Mouse (Mus musculus): ENCODE measurements around the gene Samhd1. TPM values are rescaled to one million over a fixed set of nuclear protein-coding genes. Genes with fewer than 3 reads are reported as not detected.
A peak's percentile ranks its signal among the peaks of the same experiment; 100 is the strongest.

The Samhd1 gene
- polyA plus RNA-seq, 1 experiment from 2014 or later = 29.4 TPM

- Histone ChIP-seq H3K4me3 (no peak overlapping the region), H3K9me3 (no peaks in the 10 kb centered on the region), H3K4me1 (no peaks in the 10 kb centered on the region), H3K27me3 (ENCODE audit: poor library complexity, severe bottlenecking) (no peaks in the 10 kb centered on the region), H3K27ac (no peak overlapping the region), H3K36me3 (replicated peaks) (peaks cover 95% of the 10 kb centered on the region)
- DNase-seq (ENCODE audit: extremely low spot score, low spot score) = no peak
- WGBS = 90% methylated on average over 5 of the region's 5 CpGs
Observed at GRCm38 (mm10) chr2:157148417-157148816, 13.4 kb upstream of the Samhd1 start.

GRCm38 (mm10) chr2:157147397-157148020, 12.4 kb upstream of the Samhd1 start:
- H3K9me3 ChIP-seq = no peaks in the 10 kb centered on the region
- H3K36me3 ChIP-seq (replicated peaks) = peaks cover 86% of the 10 kb centered on the region
- H3K4me1 ChIP-seq = no peaks in the 10 kb centered on the region
- no peak overlapping the region for H3K4me3 ChIP-seq
- no peaks in the 10 kb centered on the region for H3K27me3 ChIP-seq (ENCODE audit: poor library complexity, severe bottlenecking)
- no peak for DNase-seq (ENCODE audit: extremely low spot score, low spot score)
- no peak overlapping the region for H3K27ac ChIP-seq
- WGBS = 95% methylated on average over 9 of the region's 9 CpGs

- 80% methylated on average over 1 of the region's 1 CpGs for WGBS
- H3K36me3 ChIP-seq (replicated peaks) = peaks cover 63% of the 10 kb centered on the region
- no peak overlapping the region for H3K27ac ChIP-seq
- no peak overlapping the region for H3K4me3 ChIP-seq
- H3K27me3 ChIP-seq (ENCODE audit: poor library complexity, severe bottlenecking) = no peaks in the 10 kb centered on the region
- no peak for DNase-seq (ENCODE audit: extremely low spot score, low spot score)
- H3K9me3 ChIP-seq = no peaks in the 10 kb centered on the region
- no peaks in the 10 kb centered on the region for H3K4me1 ChIP-seq
Observed at GRCm38 (mm10) chr2:157145173-157145572, 10.1 kb upstream of the Samhd1 start.

- Histone ChIP-seq H3K27me3 (ENCODE audit: poor library complexity, severe bottlenecking) (no peaks in the 10 kb centered on the region), H3K4me1 (no peaks in the 10 kb centered on the region), H3K36me3 (replicated peaks) (peaks cover 52% of the 10 kb centered on the region), H3K27ac (no peak overlapping the region), H3K4me3 (no peak overlapping the region), H3K9me3 (no peaks in the 10 kb centered on the region)
- WGBS = 82% methylated on average over 5 of the region's 5 CpGs
- no peak for DNase-seq (ENCODE audit: extremely low spot score, low spot score)
Observed at GRCm38 (mm10) chr2:157144132-157144531, 9.1 kb upstream of the Samhd1 start.

- Histone ChIP-seq H3K27ac (no peak overlapping the region), H3K4me1 (no peaks in the 10 kb centered on the region), H3K9me3 (no peaks in the 10 kb centered on the region), H3K36me3 (replicated peaks) (peaks cover 31% of the 10 kb centered on the region), H3K4me3 (no peak overlapping the region), H3K27me3 (ENCODE audit: poor library complexity, severe bottlenecking) (no peaks in the 10 kb centered on the region)
- DNase-seq (ENCODE audit: extremely low spot score, low spot score) = no peak
- WGBS = 83% methylated on average over 4 of the region's 4 CpGs
Observed at GRCm38 (mm10) chr2:157141962-157142361, 6.9 kb upstream of the Samhd1 start.

- Histone ChIP-seq H3K27me3 (ENCODE audit: poor library complexity, severe bottlenecking) (no peaks in the 10 kb centered on the region), H3K4me3 (no peak overlapping the region), H3K27ac (no peak overlapping the region), H3K36me3 (replicated peaks) (peaks cover 6% of the 10 kb centered on the region), H3K4me1 (peaks cover 9% of the 10 kb centered on the region), H3K9me3 (no peaks in the 10 kb centered on the region)
- no peak for DNase-seq (ENCODE audit: extremely low spot score, low spot score)
- WGBS = 93% methylated on average over 5 of the region's 5 CpGs
Observed at GRCm38 (mm10) chr2:157139251-157139802, 4.3 kb upstream of the Samhd1 start.

GRCm38 (mm10) chr2:157138808-157139207, 3.7 kb upstream of the Samhd1 start:
- Histone ChIP-seq H3K9me3 (no peaks in the 10 kb centered on the region), H3K27ac (no peak overlapping the region), H3K27me3 (ENCODE audit: poor library complexity, severe bottlenecking) (no peaks in the 10 kb centered on the region), H3K4me1 (peaks cover 14% of the 10 kb centered on the region), H3K36me3 (replicated peaks) (peaks cover under 1% of the 10 kb centered on the region; the same call in 1 of the 2 replicates), H3K4me3 (no peak overlapping the region)
- DNase-seq (ENCODE audit: extremely low spot score, low spot score) = no peak
- WGBS = 84% methylated on average over 5 of the region's 5 CpGs

GRCm38 (mm10) chr2:157137959-157138731, 3.1 kb upstream of the Samhd1 start:
- no peak overlapping the region for H3K4me3 ChIP-seq
- H3K36me3 ChIP-seq (replicated peaks) = no peaks in the 10 kb centered on the region
- WGBS = 89% methylated on average over 9 of the region's 9 CpGs
- no peak for DNase-seq (ENCODE audit: extremely low spot score, low spot score)
- H3K27me3 ChIP-seq (ENCODE audit: poor library complexity, severe bottlenecking) = no peaks in the 10 kb centered on the region
- H3K9me3 ChIP-seq = no peaks in the 10 kb centered on the region
- H3K27ac ChIP-seq = no peak overlapping the region
- peaks cover 19% of the 10 kb centered on the region for H3K4me1 ChIP-seq

GRCm38 (mm10) chr2:157136646-157137045, 1.6 kb upstream of the Samhd1 start:
- H3K4me3 ChIP-seq = no peak overlapping the region
- no peak overlapping the region for H3K27ac ChIP-seq
- H3K4me1 ChIP-seq = peaks cover 20% of the 10 kb centered on the region
- DNase-seq (ENCODE audit: extremely low spot score, low spot score) = no peak
- H3K9me3 ChIP-seq = no peaks in the 10 kb centered on the region
- H3K36me3 ChIP-seq (replicated peaks) = no peaks in the 10 kb centered on the region
- 84% methylated on average over 2 of the region's 2 CpGs for WGBS
- H3K27me3 ChIP-seq (ENCODE audit: poor library complexity, severe bottlenecking) = no peaks in the 10 kb centered on the region

GRCm38 (mm10) chr2:157136176-157136575, 1.1 kb upstream of the Samhd1 start:
- WGBS = 94% methylated on average over 4 of the region's 4 CpGs

GRCm38 (mm10) chr2:157135529-157136120, 560 bp upstream of the Samhd1 start:
- no peaks in the 10 kb centered on the region for H3K9me3 ChIP-seq
- DNase-seq (ENCODE audit: extremely low spot score, low spot score) = no peak
- peaks cover 20% of the 10 kb centered on the region for H3K4me1 ChIP-seq
- WGBS = 89% methylated on average over 10 of the region's 10 CpGs
- peak overlapping the region; percentile 75 for H3K4me3 ChIP-seq
- no peaks in the 10 kb centered on the region for H3K36me3 ChIP-seq (replicated peaks)
- H3K27ac ChIP-seq = peak overlapping the region; percentile 88
- H3K27me3 ChIP-seq (ENCODE audit: poor library complexity, severe bottlenecking) = no peaks in the 10 kb centered on the region

More at GRCm38 (mm10) chr2:157136176-157136575, 1.1 kb upstream of the Samhd1 start:
- Histone ChIP-seq H3K27ac (no peak overlapping the region), H3K36me3 (replicated peaks) (no peaks in the 10 kb centered on the region), H3K4me3 (no peak overlapping the region), H3K27me3 (ENCODE audit: poor library complexity, severe bottlenecking) (no peaks in the 10 kb centered on the region), H3K9me3 (no peaks in the 10 kb centered on the region), H3K4me1 (peaks cover 20% of the 10 kb centered on the region)
- DNase-seq (ENCODE audit: extremely low spot score, low spot score) = no peak

- peak; percentile 63 for DNase-seq (ENCODE audit: extremely low spot score, low spot score)
- Histone ChIP-seq H3K27ac (peak overlapping the region; percentile 88), H3K9me3 (no peaks in the 10 kb centered on the region), H3K4me3 (peak overlapping the region; percentile 75), H3K4me1 (peaks cover 20% of the 10 kb centered on the region), H3K27me3 (ENCODE audit: poor library complexity, severe bottlenecking) (no peaks in the 10 kb centered on the region), H3K36me3 (replicated peaks) (no peaks in the 10 kb centered on the region)
- under 1% methylated on average over 25 of the region's 25 CpGs for WGBS
Observed at GRCm38 (mm10) chr2:157134479-157134931, 560 bp downstream of the Samhd1 start.
